Mouse (Mus musculus) ES-Bruce4 (cell line): ENCODE measurements around the gene Grap2. TPM values are rescaled to one million over a fixed set of nuclear protein-coding genes. Genes with fewer than 3 reads are reported as not detected.

Source experiments
- H3K27ac ChIP-seq: 2 replicates; pipeline ENCODE4 v1.5.1; 2012; ENCODE audit warnings: low read length, inconsistent platforms; ENCODE audit not compliant: insufficient read depth
- H3K27me3 ChIP-seq: 2 replicates; pipeline ENCODE4 v1.6.1; 2012; ENCODE audit warnings: mild to moderate bottlenecking, low read length, inconsistent platforms; ENCODE audit not compliant: control insufficient read depth, poor library complexity, insufficient read depth, severe bottlenecking
- H3K36me3 ChIP-seq: 2 replicates; pipeline ENCODE4 v1.6.1; 2012; ENCODE audit warnings: inconsistent platforms, mild to moderate bottlenecking, low read length, moderate library complexity; ENCODE audit not compliant: control insufficient read depth, poor library complexity, insufficient read depth, severe bottlenecking
- H3K4me1 ChIP-seq: one replicate; pipeline ENCODE4 v1.8.1; 2011; ENCODE audit warnings: low read length; ENCODE audit not compliant: control insufficient read depth, insufficient read depth
- H3K4me3 ChIP-seq: 2 replicates; pipeline ENCODE4 v1.5.1; 2011; ENCODE audit warnings: low read depth, mild to moderate bottlenecking, low read length
- H3K9ac ChIP-seq: 2 replicates; pipeline ENCODE4 v1.6.1; 2012; ENCODE audit warnings: low read depth, mild to moderate bottlenecking, inconsistent platforms; ENCODE audit not compliant: poor library complexity, severe bottlenecking
- H3K9me3 ChIP-seq: replicated peaks from 2 replicates; pipeline ENCODE4 v1.6.1; 2012; ENCODE audit warnings: mild to moderate bottlenecking, low read length, inconsistent platforms; ENCODE audit not compliant: control insufficient read depth, poor library complexity, insufficient read depth, severe bottlenecking
- CTCF ChIP-seq: IDR thresholded peaks from one replicate; pipeline ENCODE4 v1.8.1; 2011; ENCODE audit warnings: low read depth, low read length
- EP300 ChIP-seq: IDR thresholded peaks from 2 replicates; pipeline ENCODE4 v1.6.1; 2011; ENCODE audit warnings: low read depth, low read length; ENCODE audit not compliant: insufficient read depth
- POLR2A ChIP-seq: IDR thresholded peaks from one replicate; pipeline ENCODE4 v1.8.1; 2011; ENCODE audit warnings: low read length; ENCODE audit not compliant: insufficient read depth
- polyA plus RNA-seq: library from polyadenylated mRNA; stranded (reverse); fragments of >200 nt; gene quantifications from 2 replicates; pipeline ENCODE4 v1.2.4, GENCODE M21; 2011; ENCODE audit warnings: low read depth; ENCODE audit not compliant: missing spikeins, insufficient read depth, insufficient read length

Gene Grap2
- polyA plus RNA-seq, 1 experiment, result 0.51 TPM

DNA sequence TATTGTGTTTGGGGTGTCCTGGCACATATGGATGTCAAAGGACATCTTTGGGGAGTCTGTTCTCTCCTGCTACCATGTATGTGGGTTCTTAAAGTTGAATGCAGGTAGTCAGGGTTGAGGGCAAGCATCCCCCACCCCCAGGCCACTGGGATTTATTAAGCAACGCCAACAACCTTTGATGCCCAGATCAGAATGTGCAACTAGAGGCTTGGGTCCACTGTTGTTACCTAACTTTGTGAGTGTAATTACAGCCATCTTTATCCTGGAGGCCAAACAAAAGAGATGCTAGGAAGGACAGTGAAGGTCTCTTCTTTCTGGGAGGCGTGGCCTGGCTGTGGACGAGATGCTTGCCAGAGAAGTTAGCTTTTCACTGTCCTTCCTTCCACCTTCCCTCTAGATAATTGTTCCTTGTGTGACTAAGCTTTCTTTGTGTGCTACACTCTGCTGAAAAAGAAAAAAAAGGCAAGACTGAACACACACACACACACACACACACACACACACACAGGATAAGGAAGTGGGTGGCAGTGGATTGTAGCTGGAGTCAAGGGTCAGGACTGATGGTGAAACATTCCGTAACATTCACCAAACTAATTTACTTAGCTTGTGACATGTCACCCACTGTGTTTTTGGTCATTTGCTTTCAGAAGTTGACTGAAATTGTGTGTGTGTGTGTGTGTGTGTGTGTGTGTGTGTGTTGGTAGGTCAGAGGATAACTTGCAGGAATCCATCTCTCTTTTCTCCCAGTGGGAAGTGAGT, 101.1 kb downstream of the Grap2 start:
- TF ChIP-seq CTCF, result no peak
- no peak for TF ChIP-seq EP300
- TF ChIP-seq POLR2A, result no peak
- H3K36me3 ChIP-seq, result no peaks in the 10 kb centered on the region
- H3K4me1 ChIP-seq, result no peaks in the 10 kb centered on the region
- H3K27ac ChIP-seq, result no peak overlapping the region
- H3K27me3 ChIP-seq, result no peaks in the 10 kb centered on the region
- H3K9me3 ChIP-seq, result no peaks in the 10 kb centered on the region
- no peak overlapping the region for H3K9ac ChIP-seq
- H3K4me3 ChIP-seq, result no peak overlapping the region

DNA sequence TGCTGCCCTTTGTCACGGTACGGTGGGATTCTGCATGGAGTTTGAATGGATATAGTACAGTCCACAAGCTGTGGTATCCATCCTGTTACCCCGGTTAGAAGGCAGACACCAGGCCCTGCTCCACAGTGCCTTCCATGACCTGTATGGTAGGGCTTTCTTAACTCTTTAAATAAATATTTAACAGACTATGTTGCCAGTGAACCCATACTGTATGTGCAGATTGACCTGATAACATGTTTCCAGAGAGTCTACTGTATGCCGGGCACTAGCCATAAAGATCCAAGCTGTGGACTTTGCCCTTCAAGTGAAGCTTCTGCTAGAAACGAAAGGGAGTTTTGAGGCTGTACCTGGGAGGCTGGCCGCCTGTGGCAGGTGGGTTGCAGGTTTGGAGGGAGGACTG, 102.3 kb downstream of the Grap2 start:
- no peak overlapping the region for H3K9ac ChIP-seq
- H3K27ac ChIP-seq, result no peak overlapping the region
- H3K9me3 ChIP-seq, result no peaks in the 10 kb centered on the region
- H3K36me3 ChIP-seq, result no peaks in the 10 kb centered on the region
- no peak overlapping the region for H3K4me3 ChIP-seq
- no peaks in the 10 kb centered on the region for H3K27me3 ChIP-seq
- TF ChIP-seq POLR2A (no peak), EP300 (no peak)
- H3K4me1 ChIP-seq, result no peaks in the 10 kb centered on the region

DNA sequence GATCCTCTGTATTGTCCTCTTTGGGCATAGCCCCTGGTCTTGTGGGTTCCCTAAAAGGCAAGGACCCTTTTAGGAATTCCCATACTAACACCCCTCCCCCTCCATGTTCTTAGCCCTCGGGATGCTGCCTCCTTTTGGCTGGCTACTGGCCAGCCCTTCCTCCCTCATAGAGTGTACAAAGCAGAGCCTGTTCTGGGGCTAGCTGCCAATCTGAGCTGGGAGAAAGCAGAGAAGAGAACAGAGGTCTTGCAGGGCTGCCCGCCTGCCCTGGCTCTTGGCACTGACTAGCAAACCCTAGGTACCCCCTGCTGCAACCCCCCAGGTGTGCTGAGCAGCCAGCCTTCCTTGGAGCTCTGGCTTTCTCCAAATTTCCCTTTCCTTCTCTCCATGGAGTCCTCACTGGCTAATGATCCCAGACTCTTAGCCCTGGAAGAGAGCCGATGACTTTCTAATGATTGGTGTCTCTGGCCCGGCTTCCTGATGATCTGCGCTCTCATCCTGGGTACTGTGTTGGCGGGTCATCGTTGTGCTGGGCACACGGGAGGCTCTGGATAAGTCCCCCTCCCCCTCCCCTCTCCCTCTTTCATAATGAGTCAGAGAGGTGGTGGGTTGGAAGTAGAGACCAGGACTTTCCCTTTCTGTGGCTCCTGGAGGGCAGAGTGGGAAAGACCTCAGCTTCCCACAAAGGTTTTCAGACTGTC, 107.3 kb downstream of the Grap2 start:
- Histone ChIP-seq H3K27ac (no peak overlapping the region), H3K27me3 (no peaks in the 10 kb centered on the region), H3K9ac (no peak overlapping the region)

DNA sequence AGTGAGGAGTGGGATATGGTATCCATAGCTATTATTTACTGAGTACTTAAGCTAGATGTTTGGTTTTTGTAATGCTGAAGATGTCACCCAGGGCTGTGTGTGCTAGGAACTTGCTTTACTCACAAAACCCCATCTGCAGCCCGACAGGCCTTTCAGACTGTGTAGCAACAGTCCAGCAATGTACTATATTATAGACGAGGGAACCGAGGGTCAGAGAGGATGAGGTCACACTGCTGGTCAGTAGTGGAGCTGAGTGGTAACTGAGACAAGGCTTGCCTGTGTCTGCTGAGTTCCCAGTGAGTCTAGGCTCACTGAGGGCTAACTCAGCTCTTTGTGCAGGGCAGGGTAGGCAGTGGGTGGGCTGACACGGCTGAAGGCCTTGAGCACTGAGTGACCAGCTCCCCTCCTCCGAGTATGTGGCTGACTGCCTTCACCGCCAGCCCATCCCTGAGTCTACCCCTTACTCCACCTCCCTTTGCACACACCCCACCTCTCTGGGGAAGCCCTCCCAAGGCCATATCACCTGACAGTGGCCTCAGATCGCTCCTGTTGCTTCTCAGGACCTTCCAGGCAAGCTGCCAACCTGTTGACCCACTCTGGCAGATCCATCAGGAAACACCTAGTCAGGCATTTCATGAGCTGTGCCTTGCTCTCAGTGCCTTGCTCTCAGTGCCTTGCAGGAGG, 108.1 kb downstream of the Grap2 start:
- no peaks in the 10 kb centered on the region for H3K4me1 ChIP-seq
- H3K27me3 ChIP-seq, result no peaks in the 10 kb centered on the region
- H3K27ac ChIP-seq, result no peak overlapping the region
- no peak overlapping the region for H3K9ac ChIP-seq
- H3K36me3 ChIP-seq, result no peaks in the 10 kb centered on the region
- TF ChIP-seq CTCF, result no peak
- no peak for TF ChIP-seq POLR2A
- no peak for TF ChIP-seq EP300
- no peak overlapping the region for H3K4me3 ChIP-seq
- H3K9me3 ChIP-seq, result no peaks in the 10 kb centered on the region

More for the DNA sequence above, 107.3 kb downstream of the Grap2 start:
- TF ChIP-seq POLR2A (no peak), EP300 (no peak), CTCF (no peak)
- no peaks in the 10 kb centered on the region for H3K4me1 ChIP-seq
- H3K4me3 ChIP-seq, result no peak overlapping the region
- no peaks in the 10 kb centered on the region for H3K9me3 ChIP-seq
- no peaks in the 10 kb centered on the region for H3K36me3 ChIP-seq

DNA sequence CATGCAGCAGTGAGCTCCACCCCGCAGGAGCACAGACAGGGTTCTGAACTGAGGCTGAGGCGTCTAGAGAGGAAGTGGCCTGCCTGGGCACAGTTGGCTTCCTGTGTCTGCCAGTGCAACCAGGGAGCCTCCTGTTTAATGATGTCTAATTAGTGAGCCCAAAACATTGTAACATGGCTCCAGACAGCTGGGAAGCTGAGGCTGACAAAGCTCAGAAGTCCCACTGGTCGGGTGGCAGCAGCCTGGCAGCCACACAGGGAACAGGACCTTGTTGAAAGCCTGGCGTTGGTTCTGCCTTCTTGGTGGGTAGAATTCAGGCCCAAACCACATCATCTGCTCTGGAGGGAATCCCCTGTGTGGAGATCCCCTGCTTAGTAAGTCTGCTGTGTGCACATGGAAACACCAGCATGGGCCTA, 109.1 kb downstream of the Grap2 start:
- Histone ChIP-seq H3K9ac (no peak overlapping the region), H3K9me3 (no peaks in the 10 kb centered on the region), H3K36me3 (no peaks in the 10 kb centered on the region), H3K4me3 (no peak overlapping the region), H3K27me3 (no peaks in the 10 kb centered on the region), H3K4me1 (no peaks in the 10 kb centered on the region), H3K27ac (no peak overlapping the region)
- TF ChIP-seq EP300, result no peak
- TF ChIP-seq POLR2A, result no peak
- no peak for TF ChIP-seq CTCF
